Mouse (Mus musculus) olfactory bulb, adult 2 months (tissue): ENCODE data around the gene Mars2.

Experiments
- CTCF ChIP-seq: fragments of 200-500 bp; IDR thresholded peaks from 2 replicates; pipeline ENCODE4 v1.5.1; 2012; ENCODE audit warnings: low read depth, mild to moderate bottlenecking, low read length, moderate library complexity; ENCODE audit not compliant: insufficient read depth
- POLR2A ChIP-seq: fragments of 200-500 bp; IDR thresholded peaks from 2 replicates; pipeline ENCODE4 v1.6.1; 2012; ENCODE audit warnings: mild to moderate bottlenecking, low read depth, low read length, moderate library complexity; ENCODE audit not compliant: insufficient read depth

GRCm38 (mm10) chr1:55192015-55192414 is 45.0 kb upstream of the Mars2 start:
- TF ChIP-seq CTCF (no peak), POLR2A (no peak)
